Mouse (Mus musculus): ENCODE results near the gene Dnajb12.

GRCm38 (mm10) chr10:59844686-59845085 is 34.7 kb upstream of the Dnajb12 start:
- TF ChIP-seq GATA1 (IDR thresholded peaks at IDR 0.05; ENCODE audit: borderline replicate concordance, low read length): no peak
- TF ChIP-seq FLI1 (IDR thresholded peaks at IDR 0.05; ENCODE audit: low read length): no peak

All from megakaryocyte, embryonic 14.5 days (primary cell).